Mouse (Mus musculus): ENCODE data around the gene Lyl1. TPM values are rescaled to one million over a fixed set of nuclear protein-coding genes. Genes with fewer than 3 reads are reported as not detected.
A peak's percentile ranks its signal among the peaks of the same experiment; 100 is the strongest.

Gene Lyl1
- polyA plus RNA-seq, 1 experiment from 2014 or later: 4.3 TPM

DNA sequence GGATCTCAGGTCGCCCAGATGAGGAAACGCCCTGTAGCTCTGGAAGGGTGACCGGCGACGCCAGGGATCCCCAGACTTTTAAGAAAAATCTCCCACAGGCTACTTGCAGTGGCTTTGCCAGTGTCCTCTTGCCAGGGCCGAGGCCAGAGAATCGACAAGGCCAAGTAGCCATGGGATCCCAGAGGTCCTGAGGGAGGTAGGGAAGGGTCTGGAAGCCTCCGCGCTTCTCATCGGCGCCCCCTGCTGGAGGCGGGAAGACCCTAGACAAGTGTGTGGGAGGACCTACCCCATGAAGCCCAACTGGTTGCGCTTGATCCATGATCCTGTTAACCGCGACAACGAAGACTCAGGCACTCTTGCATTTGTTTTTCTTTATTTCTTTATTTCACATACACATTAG is 3.1 kb downstream of the Lyl1 start:
- ATAC-seq (replicated peaks; ENCODE audit: low FRiP score, low TSS enrichment, low read depth): no peak
- peaks cover 2% of the 10 kb centered on the region for H3K36me3 ChIP-seq (ENCODE audit: control insufficient read depth, insufficient read depth, low read length)
- peak overlapping the region; percentile 16; the same call in 1 of the 2 replicates for H3K4me3 ChIP-seq (ENCODE audit: low read depth, low read length)
- no peak overlapping the region for H3K27ac ChIP-seq (ENCODE audit: low read depth)
- no peaks in the 10 kb centered on the region for H3K9me3 ChIP-seq (ENCODE audit: control insufficient read depth, low read length)
- peaks cover 23% of the 10 kb centered on the region for H3K4me1 ChIP-seq (replicated peaks; ENCODE audit: control insufficient read depth, insufficient read depth, low read length)
- H3K27me3 ChIP-seq (replicated peaks; ENCODE audit: control insufficient read depth, insufficient read depth, low read length): peaks cover 80% of the 10 kb centered on the region
- H3K4me2 ChIP-seq (ENCODE audit: low read length): peak overlapping the region; percentile 37
- H3K9ac ChIP-seq (ENCODE audit: low read length): no peak overlapping the region
- WGBS: 4% methylated on average over 16 of the region's 16 CpGs
- DNase-seq (ENCODE audit: low spot score): peak; percentile 87

DNA sequence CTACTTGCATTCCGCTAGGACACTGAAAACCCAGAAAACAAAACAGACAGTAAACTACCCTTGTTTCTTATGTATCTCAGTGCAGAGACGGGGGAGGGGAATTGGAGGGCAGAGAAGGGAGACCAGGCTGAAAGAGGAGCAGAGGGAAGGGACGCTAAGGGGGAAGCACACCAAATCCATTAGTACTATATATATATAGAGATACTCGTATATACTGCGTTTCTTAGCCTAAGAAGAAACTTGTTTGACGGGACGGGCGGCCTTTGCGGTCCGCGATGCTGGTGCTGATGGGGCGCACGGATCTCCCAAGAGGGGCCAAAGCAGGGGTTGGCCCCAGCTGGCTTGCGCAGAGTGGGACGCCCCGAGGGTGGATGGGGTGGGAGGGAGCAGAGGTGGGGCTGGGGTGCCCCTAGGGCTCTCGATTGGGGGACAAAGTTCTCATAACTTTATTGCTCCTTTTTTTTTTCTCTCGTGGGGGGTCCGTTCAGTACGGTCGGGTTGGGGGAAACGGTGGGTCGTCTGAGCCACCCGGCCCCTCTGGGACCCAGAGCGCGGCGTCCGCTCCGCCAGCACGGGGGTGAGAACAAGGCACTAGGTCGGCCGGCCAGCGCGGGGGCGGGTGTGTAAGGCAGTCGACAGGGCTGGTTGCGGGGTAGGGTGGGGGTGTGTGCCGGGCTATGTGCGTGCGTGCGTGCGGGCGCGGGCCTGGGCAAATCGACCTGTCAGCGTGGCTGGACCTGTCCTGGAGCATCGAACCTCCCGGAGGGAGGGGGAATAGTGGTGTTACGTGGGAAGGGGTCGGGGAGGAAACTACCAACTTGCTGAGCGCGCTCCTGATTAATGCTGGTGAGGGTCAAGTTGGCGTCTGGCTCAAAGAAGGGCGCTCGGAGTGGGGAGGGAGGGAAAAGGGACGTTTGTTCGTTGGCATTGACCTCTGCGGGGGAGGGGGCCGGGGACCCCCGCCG is 3.9 kb downstream of the Lyl1 start:
- H3K4me1 ChIP-seq (replicated peaks; ENCODE audit: control insufficient read depth, insufficient read depth, low read length): peaks cover 23% of the 10 kb centered on the region
- H3K9me3 ChIP-seq (ENCODE audit: control insufficient read depth, low read length): no peaks in the 10 kb centered on the region
- DNase-seq (ENCODE audit: low spot score) (no peak), ATAC-seq (replicated peaks; ENCODE audit: low FRiP score, low TSS enrichment, low read depth) (no peak)
- WGBS: 2% methylated on average over 61 of the region's 61 CpGs
- peaks cover 80% of the 10 kb centered on the region for H3K27me3 ChIP-seq (replicated peaks; ENCODE audit: control insufficient read depth, insufficient read depth, low read length)
- no peak overlapping the region for H3K9ac ChIP-seq (ENCODE audit: low read length)
- H3K27ac ChIP-seq (ENCODE audit: low read depth): no peak overlapping the region
- peak overlapping the region; percentile 26 for H3K4me2 ChIP-seq (ENCODE audit: low read length)
- H3K4me3 ChIP-seq (ENCODE audit: low read depth, low read length): peak overlapping the region; percentile 13
- no peaks in the 10 kb centered on the region for H3K36me3 ChIP-seq (ENCODE audit: control insufficient read depth, insufficient read depth, low read length)

DNA sequence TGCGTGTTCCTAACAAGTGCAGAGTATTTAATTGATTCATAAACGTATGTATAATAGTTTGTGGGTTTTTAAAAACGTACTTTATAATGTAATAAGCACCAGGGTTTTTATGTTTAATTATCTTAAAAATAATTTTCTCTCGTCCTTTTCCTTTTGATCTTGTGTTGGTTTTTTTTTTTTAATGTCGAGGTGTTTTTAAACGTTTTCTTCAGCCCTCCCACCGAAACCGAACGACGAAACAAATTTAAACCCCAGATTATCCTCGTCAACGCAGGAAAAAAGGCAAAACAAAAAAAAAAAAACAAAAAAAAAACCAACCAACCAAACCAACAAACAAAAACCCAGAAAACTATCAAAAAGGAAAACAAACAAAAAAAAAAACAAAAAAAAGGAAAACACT is 4.7 kb downstream of the Lyl1 start:
- H3K4me2 ChIP-seq (ENCODE audit: low read length): peak overlapping the region; percentile 26; the same call in 1 of the 2 replicates
- no peaks in the 10 kb centered on the region for H3K9me3 ChIP-seq (ENCODE audit: control insufficient read depth, low read length)
- 3% methylated on average over 12 of the region's 12 CpGs for WGBS
- H3K36me3 ChIP-seq (ENCODE audit: control insufficient read depth, insufficient read depth, low read length): no peaks in the 10 kb centered on the region
- H3K27me3 ChIP-seq (replicated peaks; ENCODE audit: control insufficient read depth, insufficient read depth, low read length): peaks cover 81% of the 10 kb centered on the region
- no peak for ATAC-seq (replicated peaks; ENCODE audit: low FRiP score, low TSS enrichment, low read depth)
- H3K27ac ChIP-seq (ENCODE audit: low read depth): no peak overlapping the region
- peak overlapping the region; percentile 13; the same call in 1 of the 2 replicates for H3K4me3 ChIP-seq (ENCODE audit: low read depth, low read length)
- H3K9ac ChIP-seq (ENCODE audit: low read length): no peak overlapping the region
- DNase-seq (ENCODE audit: low spot score): no peak
- peaks cover 23% of the 10 kb centered on the region for H3K4me1 ChIP-seq (replicated peaks; ENCODE audit: control insufficient read depth, insufficient read depth, low read length)

DNA sequence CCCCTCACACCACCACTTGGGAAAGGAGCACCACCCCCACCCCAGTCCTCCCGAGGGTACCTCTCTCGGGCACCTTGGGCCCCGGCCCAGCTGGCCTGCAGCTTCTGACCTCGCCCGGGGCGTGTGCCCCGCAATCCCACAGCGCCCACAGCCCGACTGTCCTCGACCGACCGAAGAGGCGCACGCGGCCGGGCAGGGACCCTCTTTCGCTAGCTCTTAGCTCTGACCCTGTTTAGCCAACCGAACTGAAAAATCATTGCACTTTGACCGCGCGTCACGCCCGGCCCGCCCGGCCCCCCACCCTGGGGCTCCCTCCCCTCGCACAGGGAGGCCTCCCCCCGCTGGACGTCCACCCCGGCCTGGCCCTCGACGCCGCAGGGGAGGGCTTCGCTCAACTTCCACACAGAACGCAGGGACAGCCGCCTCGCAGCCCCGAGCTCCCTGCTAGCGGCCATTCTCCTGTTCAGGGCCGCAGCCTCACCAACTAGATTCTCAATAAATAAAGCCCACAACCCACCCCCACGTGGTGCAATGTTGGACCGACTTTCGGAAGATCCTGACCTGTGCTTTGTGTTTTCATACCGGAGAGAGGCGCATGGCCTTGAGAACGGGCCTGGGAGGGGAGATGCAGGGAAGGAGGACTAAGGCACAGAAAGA is 5.5 kb downstream of the Lyl1 start:
- 8% methylated on average over 40 of the region's 45 CpGs for WGBS
- Histone ChIP-seq H3K9ac (ENCODE audit: low read length) (peak overlapping the region; percentile 11; the same call in 1 of the 2 replicates), H3K9me3 (ENCODE audit: control insufficient read depth, low read length) (no peaks in the 10 kb centered on the region), H3K4me2 (ENCODE audit: low read length) (peak overlapping the region; percentile 32), H3K36me3 (ENCODE audit: control insufficient read depth, insufficient read depth, low read length) (no peaks in the 10 kb centered on the region), H3K27me3 (replicated peaks; ENCODE audit: control insufficient read depth, insufficient read depth, low read length) (peaks cover 82% of the 10 kb centered on the region), H3K4me3 (ENCODE audit: low read depth, low read length) (peak overlapping the region; percentile 10), H3K27ac (ENCODE audit: low read depth) (peak overlapping the region; percentile 18), H3K4me1 (replicated peaks; ENCODE audit: control insufficient read depth, insufficient read depth, low read length) (peaks cover 28% of the 10 kb centered on the region)
- DNase-seq (ENCODE audit: low spot score) (no peak), ATAC-seq (replicated peaks; ENCODE audit: low FRiP score, low TSS enrichment, low read depth) (no peak)

DNA sequence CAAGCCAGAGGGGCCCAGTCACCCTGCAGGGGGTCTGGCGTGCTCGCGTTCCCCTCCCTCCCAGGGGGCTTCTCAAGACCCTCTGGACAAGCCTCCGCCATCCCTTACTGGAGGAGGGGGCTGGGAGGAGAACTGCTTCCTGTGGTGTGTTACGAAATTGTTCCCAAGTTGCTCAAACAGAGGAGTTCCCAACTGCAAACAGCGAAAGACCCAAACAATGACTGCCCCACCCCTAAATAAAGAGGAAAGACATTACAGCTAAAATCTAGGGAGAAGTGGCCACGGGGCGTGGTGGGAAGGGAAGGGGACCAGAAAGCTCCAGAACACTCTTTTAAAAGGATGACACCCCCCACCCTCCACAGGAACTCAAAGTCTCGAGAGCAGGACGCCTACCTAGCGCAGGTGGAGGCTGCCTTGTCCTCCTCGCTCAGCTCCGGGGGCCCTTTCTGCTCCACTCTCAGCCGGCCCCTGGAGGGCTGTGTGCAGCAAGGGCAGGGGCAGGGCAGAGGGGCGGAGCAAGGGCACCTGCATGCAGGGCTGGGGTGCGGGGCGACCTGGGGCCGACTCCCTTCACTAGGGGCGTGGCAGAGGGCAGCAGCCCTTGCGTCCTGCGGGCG is 6.1 kb downstream of the Lyl1 start:
- ATAC-seq (replicated peaks; ENCODE audit: low FRiP score, low TSS enrichment, low read depth): no peak
- no peaks in the 10 kb centered on the region for H3K36me3 ChIP-seq (ENCODE audit: control insufficient read depth, insufficient read depth, low read length)
- H3K27me3 ChIP-seq (replicated peaks; ENCODE audit: control insufficient read depth, insufficient read depth, low read length): peaks cover 76% of the 10 kb centered on the region
- H3K4me3 ChIP-seq (ENCODE audit: low read depth, low read length): peak overlapping the region; percentile 10
- peak overlapping the region; percentile 32 for H3K4me2 ChIP-seq (ENCODE audit: low read length)
- peak overlapping the region; percentile 18; the same call in 1 of the 2 replicates for H3K27ac ChIP-seq (ENCODE audit: low read depth)
- no peaks in the 10 kb centered on the region for H3K9me3 ChIP-seq (ENCODE audit: control insufficient read depth, low read length)
- WGBS: 12% methylated on average over 22 of the region's 22 CpGs
- DNase-seq (ENCODE audit: low spot score): no peak
- peak overlapping the region; percentile 11; the same call in 1 of the 2 replicates for H3K9ac ChIP-seq (ENCODE audit: low read length)
- H3K4me1 ChIP-seq (replicated peaks; ENCODE audit: control insufficient read depth, insufficient read depth, low read length): peaks cover 34% of the 10 kb centered on the region

DNA sequence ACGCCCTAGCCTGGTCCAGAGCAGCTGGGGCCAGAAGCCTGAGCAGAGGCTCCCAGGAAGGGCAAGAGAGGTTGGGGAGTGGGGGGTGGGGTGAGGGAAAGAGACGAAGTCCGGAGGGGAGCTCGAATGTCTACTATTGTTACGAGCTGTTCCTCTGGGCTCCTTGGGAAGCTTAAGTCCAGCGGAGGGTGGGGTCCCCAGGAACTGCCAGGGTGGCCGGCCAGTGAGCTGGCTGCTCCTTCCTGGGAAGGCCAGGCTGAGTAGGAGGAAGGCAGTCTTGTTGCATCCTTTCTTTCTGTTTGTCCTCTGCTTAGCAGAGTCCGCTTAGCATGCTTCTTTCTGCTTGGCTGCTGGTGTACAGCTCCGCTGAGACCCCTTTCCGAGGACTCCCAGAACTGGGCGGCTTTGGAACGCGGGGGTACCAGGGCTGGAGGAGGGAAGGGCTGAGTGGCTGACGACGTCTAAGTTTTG is 6.8 kb downstream of the Lyl1 start:
- Histone ChIP-seq H3K36me3 (ENCODE audit: control insufficient read depth, insufficient read depth, low read length) (no peaks in the 10 kb centered on the region), H3K9me3 (ENCODE audit: control insufficient read depth, low read length) (no peaks in the 10 kb centered on the region), H3K27ac (ENCODE audit: low read depth) (no peak overlapping the region), H3K4me2 (ENCODE audit: low read length) (peak overlapping the region; percentile 32), H3K27me3 (replicated peaks; ENCODE audit: control insufficient read depth, insufficient read depth, low read length) (peaks cover 68% of the 10 kb centered on the region), H3K9ac (ENCODE audit: low read length) (no peak overlapping the region), H3K4me1 (replicated peaks; ENCODE audit: control insufficient read depth, insufficient read depth, low read length) (peaks cover 38% of the 10 kb centered on the region), H3K4me3 (ENCODE audit: low read depth, low read length) (no peak overlapping the region)
- no peak for ATAC-seq (replicated peaks; ENCODE audit: low FRiP score, low TSS enrichment, low read depth)
- no peak for DNase-seq (ENCODE audit: low spot score)
- WGBS: 17% methylated on average over 15 of the region's 15 CpGs

DNA sequence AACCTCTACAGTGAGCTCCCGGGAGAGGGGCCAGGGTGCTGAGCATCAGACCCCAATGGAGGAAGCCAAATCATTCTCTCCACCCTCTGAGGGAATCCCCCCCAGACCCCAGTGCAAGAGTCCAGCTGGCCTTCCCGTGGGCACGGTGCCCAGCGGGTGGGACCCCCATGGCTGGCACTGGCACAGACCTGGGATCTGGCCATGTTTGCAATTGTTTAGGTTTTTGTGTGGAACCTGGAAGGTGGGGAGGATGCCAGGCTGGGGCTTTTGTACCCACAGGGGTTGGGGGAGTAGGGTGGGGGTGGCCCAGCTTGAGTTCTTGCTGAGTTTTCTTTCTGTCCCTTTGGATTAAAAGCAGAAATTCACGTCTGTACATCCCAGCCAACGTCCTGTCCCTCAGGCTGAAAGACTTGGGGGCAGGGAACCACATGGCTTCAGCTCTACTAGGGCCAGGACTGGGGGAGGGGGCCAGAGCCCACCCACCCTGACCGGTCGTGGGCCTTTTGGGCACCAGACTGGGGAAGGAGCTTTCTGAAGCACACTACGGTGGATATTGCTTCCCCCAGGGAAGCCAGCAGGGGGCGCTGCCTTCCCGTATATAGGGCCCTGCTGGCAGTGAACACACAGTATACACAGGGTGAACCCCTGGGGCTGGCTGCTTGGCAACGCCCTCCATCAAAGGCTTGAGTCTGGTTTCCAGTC is 7.7 kb downstream of the Lyl1 start:
- H3K27me3 ChIP-seq (replicated peaks; ENCODE audit: control insufficient read depth, insufficient read depth, low read length): peaks cover 60% of the 10 kb centered on the region

DNA sequence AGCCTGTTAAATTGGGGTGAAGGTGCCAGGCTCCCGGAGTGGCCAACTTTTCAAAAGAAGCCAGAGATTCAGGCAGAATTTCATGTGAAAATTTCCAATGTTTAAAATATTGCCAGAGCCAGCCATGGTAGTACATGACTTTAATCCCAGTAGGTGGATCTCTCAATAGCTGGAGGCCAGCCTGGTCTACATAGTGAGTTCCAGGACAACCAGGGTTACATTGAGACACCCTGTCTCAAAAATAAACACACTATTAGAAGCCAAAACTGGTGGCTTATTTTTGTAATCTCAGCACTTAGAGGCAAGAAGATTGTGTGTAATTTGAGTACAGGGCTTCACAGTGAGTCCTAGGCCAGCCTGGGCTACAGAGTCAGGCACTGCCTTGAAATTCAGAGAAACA is 8.7 kb downstream of the Lyl1 start:
- Histone ChIP-seq H3K27ac (ENCODE audit: low read depth) (no peak overlapping the region), H3K9ac (ENCODE audit: low read length) (no peak overlapping the region), H3K4me1 (replicated peaks; ENCODE audit: control insufficient read depth, insufficient read depth, low read length) (peaks cover 45% of the 10 kb centered on the region), H3K27me3 (replicated peaks; ENCODE audit: control insufficient read depth, insufficient read depth, low read length) (peaks cover 59% of the 10 kb centered on the region), H3K4me3 (ENCODE audit: low read depth, low read length) (no peak overlapping the region), H3K36me3 (ENCODE audit: control insufficient read depth, insufficient read depth, low read length) (no peaks in the 10 kb centered on the region), H3K4me2 (ENCODE audit: low read length) (no peak overlapping the region), H3K9me3 (ENCODE audit: control insufficient read depth, low read length) (no peaks in the 10 kb centered on the region)
- DNase-seq (ENCODE audit: low spot score): no peak
- 89% methylated on average over 1 of the region's 1 CpGs for WGBS
- ATAC-seq (replicated peaks; ENCODE audit: low FRiP score, low TSS enrichment, low read depth): no peak

More for the DNA sequence above, 7.7 kb downstream of the Lyl1 start:
- no peak overlapping the region for H3K27ac ChIP-seq (ENCODE audit: low read depth)
- H3K9me3 ChIP-seq (ENCODE audit: control insufficient read depth, low read length): no peaks in the 10 kb centered on the region
- no peaks in the 10 kb centered on the region for H3K36me3 ChIP-seq (ENCODE audit: control insufficient read depth, insufficient read depth, low read length)
- WGBS: 18% methylated on average over 12 of the region's 12 CpGs
- H3K9ac ChIP-seq (ENCODE audit: low read length): no peak overlapping the region
- ATAC-seq (replicated peaks; ENCODE audit: low FRiP score, low TSS enrichment, low read depth) (peak; percentile 67), DNase-seq (ENCODE audit: low spot score) (peak; percentile 94)
- H3K4me2 ChIP-seq (ENCODE audit: low read length): no peak overlapping the region
- peaks cover 46% of the 10 kb centered on the region for H3K4me1 ChIP-seq (replicated peaks; ENCODE audit: control insufficient read depth, insufficient read depth, low read length)
- H3K4me3 ChIP-seq (ENCODE audit: low read depth, low read length): no peak overlapping the region
